Mouse (Mus musculus) ZHBTc4 (cell line): ENCODE data around the gene Fosl1.

ENCODE experiments used
- DNase-seq: peaks from one replicate; pipeline ENCODE4 v3.0.0-alpha.2; 2011; ENCODE audit warnings: low read depth, low spot score

The Fosl1 gene

GRCm38 (mm10) chr19:5424782-5425741, 22.3 kb upstream of the Fosl1 start, which contains the start of the genes Drap1 and AI837181:
Drap1 (minus strand) TSS chr19:5424979.
AI837181 (plus strand) TSS chr19:5425144.
- peak; percentile 98 for DNase-seq

- no peak for DNase-seq
Observed at GRCm38 (mm10) chr19:5425906-5426565, 21.3 kb upstream of the Fosl1 start.

- DNase-seq: no peak
Observed at GRCm38 (mm10) chr19:5426640-5427290, 20.6 kb upstream of the Fosl1 start.

GRCm38 (mm10) chr19:5428083-5428482, 19.3 kb upstream of the Fosl1 start:
- DNase-seq: peak; percentile 40

GRCm38 (mm10) chr19:5429219-5429618, 18.1 kb upstream of the Fosl1 start:
- DNase-seq: no peak

- DNase-seq: no peak
Observed at GRCm38 (mm10) chr19:5429806-5430205, 17.5 kb upstream of the Fosl1 start.

- no peak for DNase-seq
Observed at GRCm38 (mm10) chr19:5430408-5430807, 16.9 kb upstream of the Fosl1 start.

- DNase-seq: no peak
Observed at GRCm38 (mm10) chr19:5431911-5432464, 15.4 kb upstream of the Fosl1 start.

- peak; percentile 53 for DNase-seq
Observed at GRCm38 (mm10) chr19:5432992-5433852, 14.1 kb upstream of the Fosl1 start.

GRCm38 (mm10) chr19:5433951-5434350, 13.4 kb upstream of the Fosl1 start:
- DNase-seq: no peak

- no peak for DNase-seq
Observed at GRCm38 (mm10) chr19:5444371-5444908, 2.9 kb upstream of the Fosl1 start.

GRCm38 (mm10) chr19:5444954-5445353, 2.4 kb upstream of the Fosl1 start:
- DNase-seq: peak; percentile 20

- DNase-seq: no peak
Observed at GRCm38 (mm10) chr19:5445747-5446146, 1.6 kb upstream of the Fosl1 start.

- DNase-seq: peak; percentile 29
Observed at GRCm38 (mm10) chr19:5448354-5449150, 1.2 kb downstream of the Fosl1 start.

- no peak for DNase-seq
Observed at GRCm38 (mm10) chr19:5449673-5450072, 2.3 kb downstream of the Fosl1 start.

- DNase-seq: no peak
Observed at GRCm38 (mm10) chr19:5451766-5452165, 4.4 kb downstream of the Fosl1 start.

GRCm38 (mm10) chr19:5455037-5455436, 7.7 kb downstream of the Fosl1 start:
- DNase-seq: no peak

GRCm38 (mm10) chr19:5455568-5455967, 8.2 kb downstream of the Fosl1 start:
- no peak for DNase-seq

- DNase-seq: no peak
Observed at GRCm38 (mm10) chr19:5456241-5456921, 9.0 kb downstream of the Fosl1 start.
